8 mouse cellular contexts compared by ENCODE assay signal in the genomic region with DNA sequence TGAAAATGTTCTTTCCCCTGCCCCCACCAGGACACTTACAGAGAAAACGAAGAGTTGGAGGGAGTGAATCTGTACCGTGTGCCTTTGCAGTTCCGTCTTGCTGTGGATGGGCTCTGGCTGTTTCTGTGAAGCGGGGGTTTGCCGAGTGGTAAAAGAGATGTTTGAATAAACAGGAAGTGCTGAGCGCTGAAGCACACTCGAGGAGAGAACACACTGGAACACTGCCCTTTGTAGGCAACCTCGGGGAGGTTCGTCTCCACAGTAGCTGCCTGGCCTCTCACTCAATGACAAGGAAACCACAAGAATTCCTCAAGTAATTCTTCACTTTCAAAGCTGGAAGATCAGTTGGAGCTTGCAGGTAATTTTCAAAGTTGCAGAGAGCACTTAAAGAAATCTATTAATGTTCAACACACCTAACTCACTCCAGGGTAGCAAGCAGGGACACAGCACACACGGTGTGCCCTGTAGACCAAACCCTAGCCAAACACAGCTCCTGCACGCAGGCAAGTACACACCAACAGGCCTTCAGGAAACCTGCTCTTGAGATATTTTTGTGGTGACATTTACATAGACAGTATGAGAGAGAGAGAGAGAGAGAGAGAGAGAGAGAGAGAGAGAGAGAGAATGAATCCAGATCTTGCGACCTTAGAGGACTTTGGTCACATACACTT.
DNase-seq lines count a peak whose midpoint lies in the region; ATAC-seq and TF ChIP-seq lines count a peak whose summit lies in the region.

No protein-coding gene starts in this region.

- H3K9me3 ChIP-seq in heart, embryonic 14.5 days (ENCODE audit: control insufficient read depth, low read length): no peaks in the 10 kb centered on the region
- no peaks in the 10 kb centered on the region for H3K9me3 ChIP-seq in kidney, embryonic 16.5 days (ENCODE audit: low read length)
- no peaks in the 10 kb centered on the region for H3K9me3 ChIP-seq in lung, postnatal 0 days (ENCODE audit: low read length)

- no peak for ATAC-seq in heart, embryonic 14.5 days (ENCODE audit: insufficient number of reproducible peaks, insufficient read depth, low FRiP score, low read depth)
- no peak; the same call in 1 of the 2 replicates for ATAC-seq in kidney, embryonic 16.5 days (ENCODE audit: low FRiP score, low TSS enrichment)
- ATAC-seq in lung, postnatal 0 days: peak; percentile 91

- WGBS in heart, embryonic 14.5 days: 3% methylated on average over 12 of the region's 12 CpGs
- WGBS in kidney, embryonic 16.5 days: 14% methylated on average over 12 of the region's 12 CpGs
- 9% methylated on average over 12 of the region's 12 CpGs for WGBS in lung, postnatal 0 days
- 59% methylated on average over 12 of the region's 12 CpGs for WGBS in cerebellum, adult 2 months

- no peak for TF ChIP-seq POLR2A in cerebellum, adult 2 months (IDR thresholded peaks at IDR 0.05; ENCODE audit: borderline replicate concordance, insufficient read depth, low read length)

- TF ChIP-seq CTCF in lung, postnatal 0 days (IDR thresholded peaks at IDR 0.05): 0 out of 2 replicates have a peak, but pooled peaks have one; percentile 2
- TF ChIP-seq CTCF in cerebellum, adult 2 months (IDR thresholded peaks at IDR 0.05; ENCODE audit: borderline replicate concordance, insufficient read depth, low read depth, low read length): no peak

- peaks cover 32 to 70% of the 10 kb centered on the region in 2 experiments for H3K4me1 ChIP-seq in heart, embryonic 14.5 days (ENCODE audit: control insufficient read depth in 2 of 2, insufficient read depth in 2 of 2, low read length in 2 of 2)
- peaks cover 71% of the 10 kb centered on the region for H3K4me1 ChIP-seq in kidney, embryonic 16.5 days (ENCODE audit: insufficient read depth, low read length)
- H3K4me1 ChIP-seq in lung, postnatal 0 days (ENCODE audit: insufficient read depth, low read depth, low read length): peaks cover 23% of the 10 kb centered on the region
- H3K4me1 ChIP-seq in cerebellum, adult 2 months (ENCODE audit: control insufficient read depth, insufficient read depth, low read length): no peaks in the 10 kb centered on the region

- H3K36me3 ChIP-seq in heart, embryonic 14.5 days (ENCODE audit: control insufficient read depth, insufficient read depth, low read length): no peaks in the 10 kb centered on the region
- no peaks in the 10 kb centered on the region for H3K36me3 ChIP-seq in kidney, embryonic 16.5 days (ENCODE audit: insufficient read depth, low read length)
- no peaks in the 10 kb centered on the region for H3K36me3 ChIP-seq in lung, postnatal 0 days (ENCODE audit: insufficient read depth, low read length)

- H3K9ac ChIP-seq in heart, embryonic 14.5 days (ENCODE audit: low read length): peak overlapping the region; percentile 70
- peak overlapping the region; percentile 44 for H3K9ac ChIP-seq in kidney, embryonic 16.5 days (replicated peaks; ENCODE audit: low read length)
- peak overlapping the region; percentile 44 for H3K9ac ChIP-seq in lung, postnatal 0 days (replicated peaks; ENCODE audit: low read depth)

- H3K27ac ChIP-seq in heart, embryonic 14.5 days (replicated peaks in 1 of 2; ENCODE audit: control insufficient read depth in 1 of 2, insufficient read depth in 1 of 2, low read depth in 2 of 2, low read length in 2 of 2): peak overlapping the region; percentile 98 to 99
- H3K27ac ChIP-seq in kidney, embryonic 16.5 days (ENCODE audit: low read length): peak overlapping the region; percentile 44
- H3K27ac ChIP-seq in lung, postnatal 0 days (ENCODE audit: low read length): peak overlapping the region; percentile 81
- no peak overlapping the region for H3K27ac ChIP-seq in cerebellum, adult 2 months (ENCODE audit: insufficient read depth, low read length)

- H3K4me3 ChIP-seq in heart, embryonic 14.5 days (ENCODE audit: control insufficient read depth in 1 of 2, insufficient read depth in 1 of 2, low read depth in 1 of 2, low read length in 2 of 2): peak overlapping the region; percentile 47 to 54
- H3K4me3 ChIP-seq in kidney, embryonic 16.5 days (ENCODE audit: low read length): peak overlapping the region; percentile 21
- peak overlapping the region; percentile 43 for H3K4me3 ChIP-seq in lung, postnatal 0 days (ENCODE audit: low read depth, low read length)
- no peak overlapping the region for H3K4me3 ChIP-seq in cerebellum, adult 2 months (replicated peaks; ENCODE audit: insufficient read depth, low read depth, low read length)

- no peaks in the 10 kb centered on the region for H3K27me3 ChIP-seq in heart, embryonic 14.5 days (ENCODE audit: control insufficient read depth, insufficient read depth, low read length)
- H3K27me3 ChIP-seq in kidney, embryonic 16.5 days (ENCODE audit: insufficient read depth, low read length): no peaks in the 10 kb centered on the region
- no peaks in the 10 kb centered on the region for H3K27me3 ChIP-seq in lung, postnatal 0 days (replicated peaks; ENCODE audit: insufficient read depth, low read length)
- no peaks in the 10 kb centered on the region for H3K27me3 ChIP-seq in cerebellum, adult 2 months (ENCODE audit: control insufficient read depth, insufficient read depth, low read length)

- peak; percentile 85 for TF ChIP-seq EP300 in lung, postnatal 0 days (IDR thresholded peaks at IDR 0.05)

- DNase-seq in right cerebral cortex, adult 18-20 months: peak; percentile 25
- DNase-seq in right cerebral cortex, postnatal 25 days: no peak
- peak; percentile 53 for DNase-seq in embryo, embryonic 10.5 days (ENCODE audit: low spot score)
- peak; percentile 95 for DNase-seq in lung, postnatal 0 days (ENCODE audit: low spot score)
- DNase-seq in ovary, postnatal 14 days (ENCODE audit: low spot score): peak; percentile 23
- no peak for DNase-seq in cerebellum, adult 2 months

- peak overlapping the region; percentile 83 for H3K4me2 ChIP-seq in heart, embryonic 14.5 days (ENCODE audit: low read length)
- peak overlapping the region; percentile 50 for H3K4me2 ChIP-seq in kidney, embryonic 16.5 days (replicated peaks; ENCODE audit: low read depth, low read length)
- peak overlapping the region; percentile 58 for H3K4me2 ChIP-seq in lung, postnatal 0 days (replicated peaks; ENCODE audit: low read depth, low read length)

Comparison
In these comparisons a context has a peak if more than half of its experiments do, and no peak if none do; other contexts are left out.
1. DNase-seq: peak in right cerebral cortex, adult 18-20 months (single experiment), embryo, embryonic 10.5 days (single experiment), lung, postnatal 0 days (single experiment) and ovary, postnatal 14 days (single experiment); none in right cerebral cortex, postnatal 25 days (single experiment) and cerebellum, adult 2 months (0 of 2).
2. Peak in every context shown above with its lines, with median percentiles within 50 percentile points of each other: H3K4me2 ChIP-seq and H3K9ac ChIP-seq.